28 mouse cellular contexts compared by ENCODE assay signal in the genomic region with DNA sequence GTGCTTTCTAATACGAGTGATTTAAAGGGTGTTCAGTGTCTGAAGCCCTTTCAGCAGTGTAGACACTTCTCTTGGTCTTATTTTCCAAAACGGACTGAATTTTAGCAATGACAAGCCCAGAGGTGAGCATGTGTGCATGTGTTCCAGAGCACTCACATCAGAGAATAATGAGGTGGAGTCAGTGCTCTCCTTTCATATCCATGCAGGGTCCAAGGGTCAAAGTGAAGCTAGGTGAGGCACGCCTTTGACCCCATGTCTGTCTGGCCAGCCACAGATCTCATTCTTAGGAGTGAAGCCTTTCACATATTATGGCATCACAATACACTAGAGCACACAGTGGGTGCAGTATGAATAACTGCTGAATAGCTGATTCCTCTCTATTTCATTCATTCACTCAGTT. TPM values are rescaled to one million over a fixed set of nuclear protein-coding genes. Genes with fewer than 3 reads are reported as not detected.
"Had no signal": no experiment of that assay in that cellular context is flagged by ENCODE, and none has a peak within 500 bp of the region (broad histone marks: within the 10 kb centered on the region; RNA-seq: fewer than 3 reads in every experiment).

No protein-coding gene starts in this region.

- H3K9me3 ChIP-seq: embryonic facial prominence, embryonic 10.5 days; embryonic facial prominence, embryonic 12.5 days; embryonic facial prominence, embryonic 13.5 days; embryonic facial prominence, embryonic 15.5 days; forebrain, embryonic 10.5 days; forebrain, embryonic 12.5 days; forebrain, embryonic 13.5 days; forebrain, embryonic 15.5 days had no signal

- H3K27me3 ChIP-seq: embryonic facial prominence, embryonic 12.5 days; embryonic facial prominence, embryonic 13.5 days; embryonic facial prominence, embryonic 15.5 days; forebrain, embryonic 12.5 days; forebrain, embryonic 13.5 days; forebrain, embryonic 15.5 days had no signal

- H3K4me3 ChIP-seq: embryonic facial prominence, embryonic 10.5 days; embryonic facial prominence, embryonic 12.5 days; embryonic facial prominence, embryonic 13.5 days; embryonic facial prominence, embryonic 15.5 days; erythroblast, embryonic 14.5 days; forebrain, embryonic 10.5 days; forebrain, embryonic 12.5 days; forebrain, embryonic 13.5 days; forebrain, embryonic 15.5 days; gastrocnemius, adult 2 months had no signal

- H3K4me2 ChIP-seq: embryonic facial prominence, embryonic 12.5 days; embryonic facial prominence, embryonic 13.5 days; embryonic facial prominence, embryonic 15.5 days; forebrain, embryonic 12.5 days; forebrain, embryonic 13.5 days; forebrain, embryonic 15.5 days had no signal

- H3K9ac ChIP-seq: embryonic facial prominence, embryonic 12.5 days; embryonic facial prominence, embryonic 13.5 days; embryonic facial prominence, embryonic 15.5 days; forebrain, embryonic 12.5 days; forebrain, embryonic 13.5 days; forebrain, embryonic 15.5 days; forebrain, postnatal 0 days had no signal

- DNase-seq: cerebellum, adult 18-20 months; cerebellum, adult 2 months; cerebellum, adult 8-10 months; cerebellum, adult 9-10 months; cerebellum, adult 9-11 months; cerebellum, postnatal 10 days; cerebellum, postnatal 14 days; cerebellum, postnatal 25 days; cerebellum, postnatal 36 days; embryo, embryonic 11 days; forebrain, postnatal 0 days; gastrocnemius, adult 2 months; gastrocnemius, postnatal 10 days; gastrocnemius, postnatal 14 days; gastrocnemius, postnatal 25 days; gastrocnemius, postnatal 36 days; heart, adult 11 months had no signal

- H3K4me1 ChIP-seq: forebrain, embryonic 15.5 days had no signal

- ATAC-seq: forebrain, embryonic 13.5 days; forebrain, embryonic 14.5 days; forebrain, embryonic 15.5 days; forebrain, embryonic 16.5 days; forebrain, postnatal 0 days had no signal

- H3K27ac ChIP-seq: embryonic facial prominence, embryonic 10.5 days; embryonic facial prominence, embryonic 12.5 days; embryonic facial prominence, embryonic 13.5 days; embryonic facial prominence, embryonic 15.5 days; forebrain, embryonic 10.5 days; forebrain, embryonic 12.5 days; forebrain, embryonic 13.5 days; forebrain, embryonic 15.5 days; gastrocnemius, adult 2 months had no signal

- H3K36me3 ChIP-seq: embryonic facial prominence, embryonic 10.5 days; embryonic facial prominence, embryonic 12.5 days; embryonic facial prominence, embryonic 13.5 days; embryonic facial prominence, embryonic 15.5 days; forebrain, embryonic 10.5 days; forebrain, embryonic 12.5 days; forebrain, embryonic 15.5 days had no signal

RNA-seq across cellular contexts. Expression of gene Cldn11, which starts 55.4 kb away (rescaled TPM):
- polyA plus RNA-seq: erythroblast, embryonic 14.5 days had no signal
